Mouse (Mus musculus): ENCODE measurements around the gene Cracr2a.
"Not testable (repeated sequence)": the region's sequence is repeated elsewhere in the genome, so short reads cannot be mapped to it uniquely, and the experiment has no call there.

Cracr2a gene

DNA sequence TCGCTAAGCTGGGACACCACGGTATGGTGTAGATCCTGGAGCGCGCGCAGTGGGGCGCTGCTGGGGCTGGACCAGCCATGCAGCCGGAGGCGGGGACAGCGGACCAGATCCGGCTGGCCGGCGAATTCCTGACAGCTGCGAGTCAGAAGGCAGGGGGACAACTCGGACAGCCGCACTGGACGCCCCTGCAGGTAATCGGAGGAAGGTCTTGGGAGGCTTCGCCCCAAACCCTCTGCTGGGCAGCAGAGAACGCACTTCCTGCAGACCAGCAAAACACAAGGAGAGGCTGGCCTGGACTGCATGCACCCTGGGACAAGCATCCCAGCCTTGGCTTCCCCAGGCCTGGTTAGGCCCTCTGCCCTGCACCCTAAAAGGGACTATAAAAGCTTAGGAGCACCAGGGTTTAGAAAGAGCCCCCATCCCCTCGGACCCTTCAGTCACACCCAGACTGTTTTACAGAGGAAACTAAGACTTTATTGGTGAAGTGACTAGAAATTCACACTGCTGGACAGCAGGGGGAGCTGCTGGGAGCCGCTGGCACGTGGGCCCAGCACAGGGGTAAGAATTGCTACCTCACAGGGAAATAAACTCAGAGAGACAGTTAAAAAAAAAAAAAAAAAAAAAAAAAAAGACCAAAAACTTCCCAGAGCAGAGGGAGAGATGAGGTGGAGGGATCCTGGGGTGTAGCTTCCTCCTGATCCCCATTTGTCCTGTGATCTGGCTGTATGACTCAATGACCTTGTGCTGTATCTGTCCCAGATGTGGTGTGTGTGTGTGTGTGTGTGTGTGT, at the start of gene Cracr2a:
Cracr2a (plus strand) TSS at position 108 of the 790 bp plus-strand sequence.
- DNase-seq (ENCODE audit: low spot score), result peak; percentile 61

DNA sequence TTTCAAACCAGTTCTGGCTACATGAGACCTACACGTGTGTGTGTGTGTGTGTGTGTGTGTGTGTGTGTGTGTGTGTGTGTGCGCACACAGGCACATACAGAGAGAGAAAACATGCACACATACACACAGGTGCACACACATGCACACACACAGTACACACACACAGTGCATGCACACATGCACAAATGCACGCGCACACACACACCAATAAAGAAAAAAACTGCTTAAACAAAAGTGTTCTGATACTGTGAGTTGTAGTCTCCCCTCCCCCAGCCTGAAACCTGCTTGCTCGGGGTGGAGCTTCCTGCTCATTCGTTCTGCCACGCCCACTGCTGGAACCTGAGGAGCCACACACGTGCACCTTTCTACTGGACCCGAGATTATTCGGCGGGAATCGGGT, 47.4 kb upstream of the Cracr2a start:
- DNase-seq (ENCODE audit: low spot score), result not testable (repeated sequence)

DNA sequence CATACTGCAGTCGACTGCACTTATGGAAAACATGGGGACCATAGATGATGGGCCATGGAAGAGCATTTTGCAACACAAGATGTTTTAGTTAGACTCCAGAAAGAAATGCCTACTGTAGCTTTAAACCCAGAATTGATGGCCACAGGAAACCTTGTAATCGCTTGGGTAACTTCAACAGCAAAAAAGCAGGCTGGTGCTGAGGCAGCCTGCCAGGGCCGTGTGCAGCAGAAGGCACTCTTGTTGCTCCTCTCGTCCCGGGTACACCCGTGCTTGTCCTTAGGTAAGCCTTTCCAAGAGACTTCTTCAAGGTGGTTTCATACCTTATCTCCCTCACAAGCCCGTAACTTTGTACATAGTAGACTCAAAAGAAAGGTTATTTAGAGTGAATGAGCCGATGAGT, 40.0 kb upstream of the Cracr2a start:
- DNase-seq (ENCODE audit: low spot score), result no peak

DNA sequence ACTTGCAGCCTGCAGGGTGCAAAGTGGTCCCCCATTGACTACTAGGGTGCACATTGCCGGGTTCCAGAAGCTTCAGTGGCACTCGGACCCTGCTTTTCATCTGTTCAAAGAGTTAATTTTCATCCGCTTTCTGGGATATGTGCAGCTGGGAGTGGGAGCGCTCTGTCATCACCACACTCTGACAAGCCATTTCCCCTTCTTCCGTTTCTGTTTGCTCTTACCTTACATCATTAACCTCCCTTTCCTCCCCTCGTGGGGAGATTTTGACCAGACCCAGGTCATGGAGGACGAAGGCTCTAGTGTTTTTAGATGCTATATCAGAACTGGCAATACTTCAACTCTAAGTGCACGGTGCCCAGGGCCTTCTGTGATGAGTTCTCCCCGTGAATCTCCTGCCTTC, 38.8 kb upstream of the Cracr2a start:
- DNase-seq (ENCODE audit: low spot score), result no peak

DNA sequence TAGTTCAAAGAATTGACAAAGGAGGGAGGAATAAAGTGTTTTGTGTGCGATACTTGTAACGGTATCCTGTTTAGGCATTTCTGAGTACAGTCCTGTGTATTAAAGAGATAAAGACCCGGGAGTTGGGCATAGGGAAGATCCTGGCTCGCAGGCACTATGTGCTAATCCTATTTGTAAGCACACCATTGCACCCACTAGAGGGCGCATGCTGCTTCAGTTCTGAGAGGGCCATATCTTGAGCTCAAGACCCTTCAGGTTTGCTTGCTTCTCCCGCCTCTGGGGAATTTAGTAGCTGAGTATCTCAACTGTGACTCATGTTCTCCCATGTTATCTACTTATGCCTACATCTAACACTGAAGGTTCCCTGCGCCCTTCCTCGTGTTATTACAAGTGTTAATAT, 36.7 kb upstream of the Cracr2a start:
- no peak for DNase-seq (ENCODE audit: low spot score)

DNA sequence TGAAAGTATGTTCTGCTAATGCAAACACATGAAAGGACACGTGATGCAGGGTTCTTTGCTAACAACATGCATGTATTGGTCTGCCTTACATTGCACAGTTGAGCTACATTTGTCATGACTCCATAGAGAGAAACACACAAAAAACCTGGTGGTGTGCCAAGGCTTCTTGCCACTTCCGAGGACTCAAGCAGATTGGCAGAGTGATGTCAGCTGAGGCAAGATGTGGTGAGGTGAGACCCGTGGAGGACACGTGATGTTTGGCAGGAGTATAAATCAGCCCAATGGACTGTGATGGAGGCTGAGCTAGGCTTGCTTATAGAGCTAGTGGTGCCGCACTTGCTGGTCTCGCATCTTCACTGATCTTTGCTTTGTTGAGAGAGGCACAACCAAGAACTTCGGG, 32.5 kb upstream of the Cracr2a start:
- no peak for DNase-seq (ENCODE audit: low spot score)

DNA sequence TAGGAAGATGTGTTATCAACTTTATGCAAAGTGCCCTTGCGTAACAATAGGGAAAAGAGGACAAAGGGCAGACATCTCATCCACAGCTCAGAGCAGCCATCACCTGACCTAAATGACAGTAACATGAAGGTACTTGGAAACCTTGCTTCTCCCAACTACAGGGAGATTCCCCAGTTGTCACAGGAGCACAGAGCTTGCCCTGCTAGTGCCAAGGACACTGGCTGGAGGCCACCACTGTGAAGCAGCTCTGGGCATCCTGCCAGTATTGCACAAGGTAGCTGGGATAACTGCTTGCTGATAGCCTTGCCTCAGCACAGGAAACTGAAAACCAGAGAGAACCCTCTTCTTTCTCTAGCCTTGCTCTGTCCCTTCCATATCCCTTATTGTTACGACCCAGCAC, 31.7 kb upstream of the Cracr2a start:
- no peak for DNase-seq (ENCODE audit: low spot score)

DNA sequence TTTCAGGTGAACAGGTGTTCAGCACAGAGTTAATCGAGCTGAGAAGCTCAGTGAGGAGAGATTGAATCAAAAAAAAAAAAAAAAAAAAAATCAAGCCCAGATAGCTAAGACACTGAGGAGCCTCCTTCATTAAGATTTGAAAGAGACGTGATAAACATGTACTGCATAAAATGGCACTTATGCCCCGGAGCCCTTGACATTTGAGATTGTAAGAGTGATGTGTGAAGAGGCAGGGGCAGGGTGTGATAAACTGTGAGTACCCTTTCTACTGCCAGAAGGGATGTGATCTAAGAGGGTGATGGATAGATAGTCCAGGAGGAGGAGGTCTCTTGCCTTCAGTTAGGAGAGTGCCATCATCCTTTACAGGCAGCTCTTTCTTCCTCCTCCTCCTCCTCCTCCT, 30.9 kb upstream of the Cracr2a start:
- DNase-seq (ENCODE audit: low spot score), result no peak

DNA sequence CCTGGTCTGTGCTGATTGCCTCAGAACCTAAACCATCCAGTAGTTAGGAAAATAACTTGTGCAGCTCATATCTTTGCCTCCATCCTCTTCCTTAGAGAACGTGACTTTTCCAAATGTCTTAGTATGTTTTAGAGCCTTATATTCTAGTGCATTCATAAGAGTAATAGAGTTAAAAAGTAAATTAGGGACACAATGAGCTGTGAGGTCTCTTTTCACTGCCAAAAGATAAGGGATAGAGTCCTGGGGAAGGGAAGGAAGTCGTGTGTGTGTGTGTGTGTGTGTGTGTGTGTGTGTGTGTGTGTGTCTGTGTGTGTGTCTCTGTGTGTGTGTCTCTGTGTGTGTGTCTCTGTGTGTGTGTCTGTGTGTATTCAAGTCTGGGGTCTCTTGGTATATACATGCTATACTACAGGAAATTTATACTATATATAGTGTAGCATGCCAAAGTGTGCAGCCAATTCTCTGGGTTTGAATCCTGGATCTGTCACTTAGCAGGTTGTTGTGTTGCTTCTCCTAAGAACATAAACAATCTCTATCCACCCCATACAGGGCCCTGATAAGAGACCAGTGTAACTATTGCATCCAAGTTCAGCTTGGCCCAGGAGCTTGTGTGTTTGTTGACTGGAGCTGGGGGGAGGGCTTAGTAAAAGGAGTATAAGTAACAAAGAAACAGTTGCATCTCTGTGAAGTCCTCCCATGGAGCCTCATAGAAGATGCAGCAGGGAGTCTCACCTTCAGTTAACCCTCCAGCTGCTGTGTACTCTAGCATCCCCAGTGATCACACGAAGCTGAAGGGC, 29.5 kb upstream of the Cracr2a start:
- no peak for DNase-seq (ENCODE audit: low spot score)

DNA sequence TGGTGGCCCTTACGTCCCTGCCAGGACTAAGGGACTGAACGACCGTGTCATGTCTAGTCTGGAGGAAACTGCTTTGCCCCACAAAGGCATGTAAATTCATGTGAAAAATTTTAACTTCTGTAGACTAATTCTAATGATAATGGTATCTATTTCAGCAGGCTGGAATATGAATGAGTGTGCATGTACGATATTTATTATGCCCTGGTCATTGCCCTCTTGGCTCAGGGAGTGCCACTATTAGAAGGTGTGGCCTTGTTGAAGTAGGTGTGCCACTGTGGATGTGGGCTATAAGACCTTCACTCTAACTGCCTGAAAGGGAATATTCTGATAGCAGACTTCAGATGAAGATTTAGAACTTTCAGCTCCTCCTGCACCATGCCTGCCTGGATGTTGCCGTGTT, 28.8 kb upstream of the Cracr2a start:
- DNase-seq (ENCODE audit: low spot score), result no peak

DNA sequence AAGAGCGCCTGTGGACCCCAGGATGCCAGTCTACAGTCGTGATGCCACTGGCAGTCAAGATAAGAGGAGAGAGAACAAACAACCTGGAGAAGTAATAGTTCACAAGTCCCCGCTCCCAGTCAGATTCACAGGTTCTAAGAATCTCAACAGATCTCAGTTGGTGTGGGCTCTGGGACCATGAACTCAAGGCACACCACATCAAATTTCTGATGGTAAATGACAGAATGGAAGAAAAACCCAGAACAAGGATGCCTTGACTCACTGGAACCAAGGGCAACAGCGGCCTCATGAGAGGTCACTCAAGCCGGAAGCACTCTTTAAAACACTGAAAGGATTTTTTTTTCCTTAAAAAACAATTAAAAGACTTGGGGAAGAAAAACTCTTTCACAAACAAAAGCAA, 27.4 kb upstream of the Cracr2a start:
- DNase-seq (ENCODE audit: low spot score), result no peak

DNA sequence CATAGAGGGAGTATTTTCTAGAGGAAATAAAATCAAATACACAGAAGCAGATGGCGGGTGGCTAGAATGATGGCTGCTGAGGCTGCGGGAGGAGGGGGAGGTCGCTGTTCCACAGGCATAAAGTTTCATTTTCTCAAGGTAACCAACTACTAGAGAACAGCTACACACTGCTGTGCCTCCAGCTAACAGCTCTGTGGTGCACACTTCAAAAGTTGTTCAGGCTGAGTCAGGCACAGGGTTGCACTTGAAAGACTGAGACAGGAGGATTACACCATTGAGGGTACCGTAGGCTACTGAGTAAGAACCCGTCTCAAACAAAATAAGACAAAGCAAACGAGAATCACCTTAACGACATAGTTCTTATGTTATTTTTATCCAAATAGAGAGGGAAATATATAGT, 24.1 kb upstream of the Cracr2a start:
- DNase-seq (ENCODE audit: low spot score), result no peak

DNA sequence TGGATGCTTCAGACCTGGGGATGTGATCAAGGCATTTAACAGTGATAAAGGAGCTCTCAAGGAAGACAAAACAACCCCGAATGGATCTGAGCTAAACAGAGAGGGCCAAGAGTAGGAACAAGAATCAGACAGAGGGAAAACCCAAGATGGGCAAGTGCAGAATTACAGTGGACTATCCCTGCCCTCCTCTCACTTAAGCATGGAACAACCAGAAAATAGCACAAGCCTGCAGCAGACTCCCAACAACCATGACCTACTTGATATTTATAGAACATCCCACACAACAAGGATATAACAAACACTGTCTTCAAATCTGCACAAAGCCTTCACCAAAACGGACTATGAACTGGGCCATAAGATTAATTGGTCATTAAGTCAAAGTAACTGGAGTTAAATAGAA, 23.0 kb upstream of the Cracr2a start:
- DNase-seq (ENCODE audit: low spot score), result no peak

DNA sequence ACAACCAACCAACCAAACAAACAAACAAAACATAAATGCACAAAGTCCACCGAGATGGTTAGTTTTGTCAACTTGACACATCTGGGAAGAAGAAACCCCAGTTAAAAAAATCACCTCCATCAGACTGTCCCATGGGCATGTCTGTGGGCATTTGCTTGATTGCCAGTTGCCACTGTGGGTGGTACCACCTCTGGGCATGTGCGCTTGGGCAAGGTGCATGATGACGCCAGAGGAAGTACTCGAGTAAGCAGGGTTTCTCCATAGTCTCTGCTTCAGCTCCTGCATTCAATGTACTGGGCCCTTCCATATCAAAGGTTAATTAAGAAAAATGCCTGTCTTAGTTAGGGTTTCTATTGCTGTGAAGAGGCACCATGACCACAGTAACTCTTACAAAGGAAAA, 21.9 kb upstream of the Cracr2a start:
- no peak for DNase-seq (ENCODE audit: low spot score)

DNA sequence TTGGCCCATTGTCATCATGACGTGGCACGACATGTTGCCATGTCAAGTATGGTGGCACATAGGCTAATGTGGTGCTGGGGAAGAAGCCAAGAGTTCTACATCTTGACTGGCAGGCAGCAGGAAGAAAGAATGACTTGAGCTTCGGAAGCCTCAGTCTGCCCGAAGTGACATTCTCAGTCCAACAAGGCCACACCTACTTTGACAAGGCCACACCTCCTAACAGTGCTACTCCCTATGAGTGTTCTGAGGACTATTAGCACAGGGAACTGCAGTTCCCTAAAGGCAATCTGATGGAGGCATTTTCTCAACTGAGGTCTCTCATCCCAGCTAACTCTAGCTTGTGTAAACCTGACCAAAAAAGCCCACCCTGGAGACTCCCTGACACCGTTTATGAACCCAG, 21.5 kb upstream of the Cracr2a start:
- no peak for DNase-seq (ENCODE audit: low spot score)

DNA sequence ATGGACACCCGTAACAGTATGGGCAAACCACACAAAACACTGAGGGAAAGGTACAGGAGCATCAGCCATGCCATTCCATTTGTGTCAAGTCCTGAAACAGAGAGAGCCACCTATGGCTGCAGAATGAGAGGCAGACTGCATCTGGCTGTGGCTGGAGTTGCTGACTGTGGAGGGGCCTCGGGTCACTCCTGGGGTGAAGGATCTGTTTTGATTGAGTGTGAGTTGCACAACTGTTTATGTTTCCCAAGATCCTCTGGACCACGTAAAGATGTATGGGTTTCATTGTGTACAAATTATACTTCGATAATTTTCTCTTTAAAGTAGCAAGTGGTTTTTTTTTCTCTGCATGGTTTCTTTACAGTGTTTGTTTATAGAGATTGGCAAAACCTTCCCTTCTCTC, 20.6 kb upstream of the Cracr2a start:
- DNase-seq (ENCODE audit: low spot score), result no peak

DNA sequence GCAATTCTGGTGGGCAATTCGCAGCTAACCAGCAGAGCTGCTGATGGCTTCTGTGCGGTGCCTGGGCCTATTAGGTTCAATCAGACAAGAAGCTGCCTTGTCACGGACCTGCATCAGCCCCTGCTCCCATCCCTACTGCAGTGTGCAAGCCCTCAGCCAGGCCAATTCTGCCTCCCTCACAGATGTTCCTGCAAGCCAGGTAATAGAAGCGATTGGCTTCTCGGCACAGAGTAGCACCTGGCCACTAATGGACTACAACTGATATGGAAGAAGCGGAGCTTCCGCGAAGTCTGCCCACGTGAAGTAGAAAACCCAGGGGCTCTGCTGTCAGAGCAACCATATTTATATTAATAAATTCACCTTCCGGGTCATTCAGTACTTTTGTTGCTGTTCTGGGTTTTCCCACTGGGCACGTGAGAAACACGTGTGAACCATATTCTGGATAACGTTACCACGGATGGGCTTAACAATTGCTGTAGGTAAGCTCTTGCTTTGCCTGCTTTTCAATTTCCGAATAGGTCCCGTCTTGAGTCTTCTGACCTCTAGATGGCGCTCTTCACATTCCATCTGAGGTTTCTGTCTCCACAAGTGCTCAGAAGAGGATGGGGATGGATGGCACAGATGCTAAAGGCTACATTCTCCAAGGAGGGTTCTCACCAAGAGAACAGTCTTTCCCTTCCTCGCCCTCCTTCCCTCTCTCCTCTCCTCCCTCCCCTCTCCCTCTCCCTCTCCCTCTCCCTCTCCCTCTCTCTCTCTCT, 19.3 kb upstream of the Cracr2a start:
- DNase-seq (ENCODE audit: low spot score), result peak; percentile 63

DNA sequence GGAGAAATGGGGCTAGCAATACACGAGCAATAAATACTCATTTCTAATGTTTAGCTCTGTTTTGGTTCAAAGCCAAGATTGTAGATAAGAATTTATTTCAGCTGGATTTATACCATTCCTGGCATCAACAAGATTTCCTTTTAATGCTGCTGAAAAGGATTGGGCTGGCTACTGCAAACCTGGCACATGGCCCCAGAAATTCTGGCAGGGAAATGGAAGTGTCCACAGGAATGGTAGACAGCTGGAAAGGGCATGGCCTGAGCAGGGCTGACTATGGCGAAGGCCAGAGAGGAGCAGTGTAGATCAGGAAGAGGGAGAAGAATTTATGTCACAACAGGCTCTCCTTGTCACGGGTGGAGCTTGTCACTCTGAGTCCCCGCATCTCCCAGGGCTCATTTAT, 14.5 kb upstream of the Cracr2a start:
- no peak for DNase-seq (ENCODE audit: low spot score)

DNA sequence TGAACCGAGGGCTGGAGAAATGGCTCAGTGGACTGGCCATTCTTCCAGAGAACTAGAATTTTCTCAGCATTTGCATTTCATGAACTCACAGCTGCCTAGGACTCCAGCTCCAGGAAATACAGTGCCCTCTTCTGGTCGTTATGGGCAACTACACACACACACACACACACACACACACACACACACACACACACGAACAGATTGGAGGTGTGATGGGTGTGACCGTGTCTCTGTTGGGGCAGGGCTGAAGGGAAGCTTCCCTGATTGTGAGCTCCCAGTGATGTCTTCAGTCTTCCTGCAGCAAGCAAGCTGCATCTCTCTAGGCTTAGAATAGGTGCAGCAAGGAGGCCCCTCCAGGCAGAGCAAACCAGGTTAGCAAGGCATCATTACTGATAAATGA, 8.2 kb upstream of the Cracr2a start:
- DNase-seq (ENCODE audit: low spot score), result no peak

DNA sequence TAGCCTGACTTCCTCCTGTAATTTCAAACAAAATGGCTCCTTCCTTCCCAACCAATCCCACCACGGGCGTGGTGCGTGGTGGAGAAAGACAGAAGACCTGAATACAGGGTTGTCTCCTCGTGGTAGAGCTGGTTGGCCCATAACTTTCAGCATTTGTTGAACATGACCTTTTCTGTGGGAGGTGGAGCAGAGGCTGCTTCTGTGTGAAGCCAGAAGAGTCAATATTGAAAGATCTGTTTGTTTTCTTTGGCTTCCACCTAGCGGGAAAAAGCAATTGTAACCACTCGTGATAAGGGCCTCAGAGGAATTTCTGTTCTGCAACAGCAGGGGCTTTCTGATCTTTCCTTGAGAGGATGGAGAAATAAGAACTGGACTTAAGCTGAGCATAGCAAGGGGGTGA, 5.6 kb upstream of the Cracr2a start:
- DNase-seq (ENCODE audit: low spot score), result no peak

DNA sequence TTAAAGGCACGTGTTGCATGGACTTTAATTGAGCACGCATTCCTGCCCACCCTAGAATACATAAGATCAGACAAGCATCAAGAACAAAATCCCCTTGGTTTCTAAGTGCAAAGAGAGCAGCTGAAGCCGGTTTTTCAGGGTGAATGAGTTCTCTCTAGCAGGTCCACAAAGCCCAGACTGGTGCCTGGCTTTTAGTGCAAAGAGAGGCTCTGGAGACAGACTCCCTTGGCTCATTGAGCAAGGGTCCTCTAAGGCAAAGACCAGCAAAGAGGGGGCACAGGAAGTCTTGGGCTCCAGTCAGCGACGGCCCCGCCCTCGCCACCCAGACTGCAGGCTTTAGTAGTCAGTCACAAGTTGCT, 287 bp upstream of the Cracr2a start:
- DNase-seq (ENCODE audit: low spot score), result no peak

DNA sequence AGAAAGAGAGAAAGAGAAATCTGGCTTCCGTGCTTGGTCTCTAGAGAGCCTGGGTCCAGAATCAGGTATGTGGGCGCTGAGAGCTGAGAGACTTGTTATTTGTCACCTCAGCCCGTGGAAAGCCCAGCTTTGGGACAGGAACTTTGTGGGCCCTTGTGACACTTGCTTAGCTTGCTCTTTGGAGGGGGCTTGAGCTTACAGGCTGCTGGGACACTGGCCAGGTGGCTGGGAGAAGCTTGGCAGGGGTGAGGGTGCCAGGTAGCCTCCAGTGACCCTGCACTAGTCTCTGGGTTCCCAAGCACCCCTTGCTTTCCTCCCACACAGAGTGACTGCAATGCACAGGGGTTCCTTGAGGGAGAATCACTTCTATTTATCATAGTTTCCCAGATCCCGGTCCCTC, 2.4 kb downstream of the Cracr2a start:
- no peak for DNase-seq (ENCODE audit: low spot score)
